8 mouse cellular contexts compared by ENCODE assay signal in the genomic region with DNA sequence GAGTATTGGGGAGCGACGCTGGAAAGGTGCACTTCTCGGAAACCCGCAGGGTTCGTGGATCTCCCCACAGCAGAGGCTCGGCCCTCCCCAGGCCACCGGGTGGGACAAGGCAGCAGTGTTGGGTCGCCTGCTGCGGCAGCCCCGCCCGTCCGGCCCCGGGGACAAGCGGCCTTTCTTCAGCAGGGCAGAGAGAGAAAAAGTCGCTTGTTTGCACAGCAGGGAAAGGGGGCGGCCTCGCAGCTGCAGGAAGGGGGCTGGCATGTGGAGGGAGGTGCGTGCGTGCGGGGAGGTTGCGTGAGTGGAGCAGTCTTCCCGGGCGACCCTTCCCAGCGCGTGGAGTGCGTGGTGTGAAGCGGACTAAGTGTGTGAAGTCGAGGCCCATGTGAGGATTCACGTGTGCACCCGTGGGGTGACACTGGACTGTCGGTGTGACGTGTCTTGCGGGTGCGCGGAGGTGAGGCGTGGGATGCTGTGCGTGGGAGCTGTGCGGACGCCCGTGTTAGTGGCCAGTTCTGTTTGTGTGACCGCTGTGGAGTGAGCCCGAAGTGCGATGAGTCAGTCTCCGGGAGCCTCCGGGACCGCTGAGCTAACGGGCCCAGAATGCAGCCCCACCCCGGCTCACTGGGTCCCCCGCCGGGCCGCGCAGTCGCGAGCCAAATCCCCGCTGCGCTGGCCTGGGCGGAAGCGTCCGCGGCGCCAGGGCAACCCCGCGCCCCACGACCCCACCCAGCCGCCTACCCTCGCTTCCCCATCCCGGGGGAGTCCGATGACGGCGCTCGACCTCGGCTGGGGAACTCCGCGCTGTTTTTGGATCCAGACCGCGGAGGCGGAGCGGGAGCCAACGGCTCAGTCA. TPM values are rescaled to one million over a fixed set of nuclear protein-coding genes. Genes with fewer than 3 reads are reported as not detected.
A peak's percentile ranks its signal among the peaks of the same experiment; 100 is the strongest.
DNase-seq lines count a peak whose midpoint lies in the region; ATAC-seq lines count a peak whose summit lies in the region.

No protein-coding gene starts in this region.

- peaks cover 37% of the 10 kb centered on the region for H3K4me1 ChIP-seq in erythroblast, embryonic 14.5 days (ENCODE audit: control insufficient read depth)

- peaks cover 59% of the 10 kb centered on the region for H3K27me3 ChIP-seq in erythroblast, embryonic 14.5 days (ENCODE audit: control insufficient read depth)

- DNase-seq in adrenal gland, postnatal 10 days = peak; percentile 76
- peak; percentile 73 for DNase-seq in fibroblast of lung, adult 2 months (ENCODE audit: low read depth)
- peak; percentile 83 to 85 for DNase-seq in heart, postnatal 10 days
- peak; percentile 58 to 75 for DNase-seq in kidney, postnatal 25 days
- peak; percentile 74 to 81 for DNase-seq in lung, postnatal 4 days
- peak; percentile 52 for DNase-seq in right cerebral cortex, postnatal 4 days

- H3K4me3 ChIP-seq in erythroblast, embryonic 14.5 days (replicated peaks) = peak overlapping the region; percentile 55

- intact Hi-C loops in heart, postnatal 10 days (cut with DNase I) = loop anchor here (5.0 kb wide), 1 partner anchor 42 kb away; no protein-coding TSS in a partner anchor

- H3K36me3 ChIP-seq in erythroblast, embryonic 14.5 days (ENCODE audit: control insufficient read depth) = no peaks in the 10 kb centered on the region

- ATAC-seq in erythroblast, adult 5-6 weeks (replicated peaks; ENCODE audit: low FRiP score, poor library complexity, severe bottlenecking) = no peak

- H3K9me3 ChIP-seq in erythroblast, embryonic 14.5 days (ENCODE audit: control insufficient read depth, low read length) = peaks cover 3% of the 10 kb centered on the region; the same call in 1 of the 2 replicates

RNA-seq across cellular contexts. Expression of a gene that starts 1.1 kb away (rescaled TPM):
- 0.15 and 0.23 TPM in 2 replicates for polyA plus RNA-seq in erythroblast, embryonic 14.5 days (2012)
- 0.42 and 6.1 TPM in 2 replicates for total RNA-seq in erythroblast, adult 5-6 weeks (2015; ENCODE audit: low replicate concordance)
- 2.9 TPM in 2 replicates for total RNA-seq in erythroblast, adult 5-6 weeks (2017; ENCODE audit: low replicate concordance)
- 10 to 100 TPM; 54.5 to 63.9 TPM for total RNA-seq in adrenal gland, postnatal 10 days (2021)
- 100 to 1,000 TPM; 127 to 130 TPM for total RNA-seq in heart, postnatal 10 days (2021)

RNA-seq across cellular contexts. Expression of a gene that starts 33.7 kb away (rescaled TPM):
- 0.33 and 0.52 TPM in 2 replicates for polyA plus RNA-seq in erythroblast, embryonic 14.5 days (2012)
- 52.6 and 60.4 TPM in 2 replicates for total RNA-seq in erythroblast, adult 5-6 weeks (2015; ENCODE audit: low replicate concordance)
- total RNA-seq in erythroblast, adult 5-6 weeks (2017; ENCODE audit: low replicate concordance) = 66.1 and 94.8 TPM in 2 replicates
- total RNA-seq in adrenal gland, postnatal 10 days (2021) = 100 to 1,000 TPM; 138 to 150 TPM
- 100 to 1,000 TPM; 103 to 114 TPM for total RNA-seq in heart, postnatal 10 days (2021)

RNA-seq across cellular contexts. Expression of a gene that starts 33.8 kb away (rescaled TPM):
- 0.29 and 0.86 TPM in 2 replicates for polyA plus RNA-seq in erythroblast, embryonic 14.5 days (2012)
- total RNA-seq in erythroblast, adult 5-6 weeks (2015; ENCODE audit: low replicate concordance) = 62.1 and 85.9 TPM in 2 replicates
- 40.4 and 54.4 TPM in 2 replicates for total RNA-seq in erythroblast, adult 5-6 weeks (2017; ENCODE audit: low replicate concordance)
- 10 to 100 TPM; 73.0 to 87.7 TPM for total RNA-seq in adrenal gland, postnatal 10 days (2021)
- total RNA-seq in heart, postnatal 10 days (2021) = 10 to 100 TPM; 42.6 to 50.5 TPM

Comparison
In these comparisons a context has a peak if more than half of its experiments do, and no peak if none do; other contexts are left out.
1. RNA of a gene that starts 1.1 kb away (total RNA-seq): 127 to 130 TPM in heart, postnatal 10 days and 54.5 to 63.9 TPM in adrenal gland, postnatal 10 days; 0.42 to 6.1 TPM in erythroblast, adult 5-6 weeks; every median in the first group is over 4 times any median in the second.
2. Peak in every context shown above with its lines, with median percentiles within 50 percentile points of each other: DNase-seq.